Mouse (Mus musculus) fibroblast of lung, adult 2 months (primary cell): ENCODE results near the gene Cldn13.
"Not testable (repeated sequence)": the region's sequence is repeated elsewhere in the genome, so short reads cannot be mapped to it uniquely, and the experiment has no call there.

Experiments used
- DNase-seq: peaks from one replicate; pipeline ENCODE4 v3.0.0-alpha.2; 2011; ENCODE audit warnings: low read depth

The Cldn13 gene

GRCm38 (mm10) chr5:134915311-134915710 lies at the start of gene Cldn13:
TSS of gene Cldn13 (minus strand) at chr5:134915526.
- DNase-seq: no peak

DNA sequence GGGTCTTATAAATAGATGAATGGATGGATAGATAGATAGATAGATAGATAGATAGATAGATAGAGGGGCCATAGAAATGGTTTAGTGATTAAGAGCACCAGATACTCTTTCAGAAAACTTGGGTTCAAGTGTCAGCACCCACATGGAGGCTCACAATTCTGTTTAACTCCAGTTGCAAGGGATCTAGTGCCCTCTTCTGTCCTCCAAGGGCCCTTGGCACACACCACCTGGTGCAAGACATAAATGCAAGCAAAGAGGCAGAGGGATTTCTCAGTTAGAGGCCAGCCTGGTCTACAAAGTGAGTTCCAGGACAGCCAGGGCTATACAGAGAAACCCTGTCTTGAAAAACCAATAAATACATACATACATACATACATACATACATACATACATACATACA lies 49.3 kb upstream of the Cldn13 start:
- not testable (repeated sequence) for DNase-seq

DNA sequence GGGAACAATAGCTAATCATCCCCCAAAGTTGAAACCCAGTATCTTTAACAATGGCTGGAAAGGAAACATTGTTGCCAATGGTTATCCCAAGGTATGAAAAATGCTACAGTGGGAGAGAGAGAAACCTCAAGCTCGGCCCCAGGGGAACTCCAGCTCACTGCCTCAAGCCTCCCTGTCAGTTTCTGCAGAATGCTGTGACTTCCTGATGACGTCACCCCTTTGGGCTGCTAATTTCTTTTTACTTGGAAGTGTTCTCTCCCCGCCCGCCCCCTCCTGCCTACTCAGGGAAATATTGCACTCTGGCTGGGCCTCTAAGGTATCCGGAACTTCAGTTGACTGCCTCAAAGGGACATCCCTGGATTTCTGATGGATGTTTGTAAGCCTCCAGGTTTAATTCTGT lies 48.2 kb upstream of the Cldn13 start:
- DNase-seq: peak; percentile 23

GRCm38 (mm10) chr5:134961519-134961918 lies 46.2 kb upstream of the Cldn13 start:
- DNase-seq: no peak

DNA sequence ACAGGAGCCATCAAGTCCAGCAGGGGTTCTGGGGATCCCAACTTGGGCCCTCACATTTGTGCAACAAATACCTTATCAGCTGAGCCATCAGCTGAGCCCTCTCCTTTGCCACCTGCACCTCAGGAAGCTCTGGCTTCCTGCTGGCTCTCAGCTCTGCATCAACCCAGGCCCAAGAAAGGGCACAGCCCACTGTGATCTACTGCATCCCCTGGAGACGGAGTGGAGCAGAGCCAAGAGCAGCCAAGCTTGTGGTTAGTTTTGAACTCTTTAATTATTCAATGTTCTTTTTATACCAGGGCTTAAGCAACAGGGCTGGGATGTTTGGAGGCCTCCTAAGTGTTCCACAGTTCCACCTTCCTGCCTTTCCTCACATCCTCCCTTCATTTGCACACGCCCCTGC lies 45.1 kb upstream of the Cldn13 start:
- peak; percentile 27 for DNase-seq

- DNase-seq: peak; percentile 55
Measured at GRCm38 (mm10) chr5:134959114-134959513, 43.8 kb upstream of the Cldn13 start.

DNA sequence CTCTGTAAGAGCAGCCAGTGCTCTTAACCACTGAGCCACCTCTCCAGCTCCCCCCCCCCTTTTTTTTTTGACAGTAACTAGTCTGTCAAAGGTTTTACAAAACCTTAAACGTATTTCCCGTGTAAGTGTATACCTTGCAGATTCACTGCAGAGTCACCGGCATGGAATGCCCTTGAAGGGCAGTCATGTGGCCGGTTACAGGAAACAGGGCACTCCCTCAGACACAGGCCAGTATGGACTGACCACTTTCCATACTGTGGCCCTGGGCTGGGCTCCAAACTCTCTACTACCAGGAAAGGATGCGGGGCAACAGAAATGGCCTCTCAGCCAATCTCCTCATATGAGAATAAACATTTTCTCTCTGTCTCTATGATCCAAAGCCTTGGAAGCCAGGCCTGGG lies 40.2 kb upstream of the Cldn13 start:
- no peak for DNase-seq

- DNase-seq: no peak
Measured at GRCm38 (mm10) chr5:134951053-134951884, 35.9 kb upstream of the Cldn13 start.

DNA sequence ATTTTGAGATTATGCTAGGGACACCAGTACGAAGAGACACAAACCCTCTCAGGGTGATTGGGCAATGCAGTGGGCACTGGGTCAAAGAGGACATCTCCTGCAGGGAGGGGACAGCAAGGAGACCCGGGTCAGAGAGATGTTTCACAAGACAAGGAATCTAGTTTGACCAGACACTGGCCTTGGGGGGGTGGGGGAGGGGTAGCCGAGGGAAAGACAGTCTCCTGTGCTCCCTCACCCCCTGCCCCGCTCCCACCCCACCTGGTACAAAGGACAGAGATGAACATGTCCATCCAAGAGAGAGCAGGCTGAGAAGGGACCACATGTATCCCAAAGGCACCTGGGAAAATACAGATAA lies 32.7 kb upstream of the Cldn13 start:
- no peak for DNase-seq

- no peak for DNase-seq
Measured at GRCm38 (mm10) chr5:134947420-134948084, 32.2 kb upstream of the Cldn13 start.

DNA sequence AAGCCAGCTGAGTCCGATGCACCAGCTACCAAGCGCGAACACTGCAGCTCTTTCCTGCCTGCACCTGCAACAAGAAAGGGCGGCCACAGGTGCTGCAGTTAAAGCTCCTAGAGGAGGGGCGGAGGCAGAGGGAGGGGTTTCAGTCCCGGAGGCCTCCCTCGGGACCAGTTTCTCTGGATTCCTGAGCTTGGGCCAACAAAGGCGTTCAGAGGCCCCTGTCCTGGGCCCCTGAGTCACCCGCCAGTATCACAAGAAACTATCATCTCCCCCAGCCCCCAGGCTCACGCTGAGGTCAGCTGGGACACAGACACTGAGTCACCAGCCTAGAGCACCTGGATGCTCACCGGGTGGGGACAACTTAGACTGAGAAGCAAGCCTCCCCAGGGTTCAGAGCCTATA lies 31.5 kb upstream of the Cldn13 start, which contains the start of gene Cldn4:
TSS of gene Cldn4 (minus strand) at position 78 of the 399 bp plus-strand sequence.
- no peak for DNase-seq

- no peak for DNase-seq
Measured at GRCm38 (mm10) chr5:134946063-134946856, 30.9 kb upstream of the Cldn13 start.

DNA sequence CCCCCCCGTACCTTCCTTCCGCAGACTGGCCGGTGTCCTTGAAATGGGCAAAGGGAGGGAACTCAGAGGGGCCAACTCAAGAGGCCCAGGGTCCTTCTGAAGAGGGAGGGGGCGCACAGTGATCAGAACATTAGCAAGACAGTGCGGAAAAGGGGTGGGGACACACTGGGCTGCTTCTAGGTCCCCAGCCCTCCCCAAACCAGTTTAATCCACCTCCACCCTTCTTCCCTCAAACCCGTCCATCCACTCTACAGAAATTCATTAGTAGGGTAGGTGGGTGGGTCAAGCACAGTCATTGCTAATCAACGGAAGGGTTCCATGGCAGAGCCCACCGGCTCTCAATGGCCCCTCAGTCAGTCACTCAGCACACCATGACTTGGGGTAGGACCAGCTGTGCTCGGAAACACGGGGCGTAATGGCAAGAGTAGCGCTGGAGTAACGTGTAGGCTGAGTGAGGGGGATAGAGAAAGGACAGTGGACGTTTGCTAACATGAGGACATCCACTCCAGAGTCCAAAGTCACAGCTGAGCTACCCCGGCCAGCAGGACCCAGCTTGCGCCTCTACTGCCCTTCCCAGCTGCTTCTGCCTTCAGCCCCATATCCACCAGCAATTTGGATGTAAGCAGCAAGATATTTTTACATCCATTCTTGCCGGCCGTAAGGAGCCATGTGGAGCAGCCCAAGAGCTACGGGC lies 30.1 kb upstream of the Cldn13 start:
- DNase-seq: no peak

DNA sequence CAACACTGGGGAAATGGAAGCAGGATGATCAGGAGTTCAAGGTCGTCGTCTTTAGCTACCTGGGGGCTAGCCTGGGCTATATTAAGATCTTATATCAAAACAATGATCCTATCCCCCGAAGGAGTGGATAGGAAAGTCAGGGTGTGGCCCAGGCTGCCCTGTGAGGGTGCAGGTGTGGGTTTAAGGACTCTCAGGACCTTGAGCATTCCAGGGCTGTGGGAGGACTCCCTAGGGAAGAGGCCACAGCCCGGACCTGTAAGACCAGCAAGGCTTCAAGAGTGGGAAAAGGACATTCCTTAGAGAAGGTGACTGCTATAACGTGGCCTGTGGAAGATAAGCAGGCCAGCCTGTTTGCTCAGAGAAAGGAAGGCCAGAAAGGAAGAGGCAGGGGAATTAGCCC lies 28.9 kb upstream of the Cldn13 start:
- no peak for DNase-seq

GRCm38 (mm10) chr5:134942740-134943139 lies 27.4 kb upstream of the Cldn13 start:
- DNase-seq: peak; percentile 27

DNA sequence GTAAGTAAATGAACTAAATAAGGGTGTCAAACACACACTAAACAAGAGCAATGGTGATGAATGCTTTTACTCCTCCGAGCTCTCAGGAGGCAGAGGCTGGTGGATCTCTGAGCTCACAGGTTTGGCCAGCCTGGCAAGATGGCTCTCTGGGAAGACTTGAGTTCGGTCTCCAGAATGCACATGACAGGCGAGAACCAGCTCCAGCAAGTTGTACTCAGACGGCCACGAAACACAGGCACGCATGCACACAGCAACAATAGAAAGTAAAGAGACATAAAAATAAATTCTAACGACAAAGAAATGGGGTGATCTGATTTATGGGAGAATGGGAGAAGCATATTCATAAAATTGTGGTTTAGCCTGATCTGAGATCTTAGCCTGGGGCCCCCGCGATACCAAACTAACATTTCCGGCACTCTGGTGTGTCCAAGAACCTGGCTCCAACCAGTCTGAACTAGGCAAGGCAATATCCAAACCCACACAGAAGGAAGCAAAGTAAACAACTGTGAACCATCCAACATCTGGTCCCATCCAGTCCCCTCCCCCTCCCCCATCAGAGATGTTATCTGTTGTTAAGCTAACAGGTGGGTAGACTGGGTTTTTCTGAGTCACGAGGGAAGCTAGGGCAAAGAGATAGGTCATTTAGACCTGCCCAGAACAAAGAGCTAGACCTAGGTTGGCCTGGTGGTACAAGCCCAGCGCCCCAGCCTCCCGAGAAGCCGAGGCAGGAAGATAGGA lies 26.3 kb upstream of the Cldn13 start:
- DNase-seq: no peak

DNA sequence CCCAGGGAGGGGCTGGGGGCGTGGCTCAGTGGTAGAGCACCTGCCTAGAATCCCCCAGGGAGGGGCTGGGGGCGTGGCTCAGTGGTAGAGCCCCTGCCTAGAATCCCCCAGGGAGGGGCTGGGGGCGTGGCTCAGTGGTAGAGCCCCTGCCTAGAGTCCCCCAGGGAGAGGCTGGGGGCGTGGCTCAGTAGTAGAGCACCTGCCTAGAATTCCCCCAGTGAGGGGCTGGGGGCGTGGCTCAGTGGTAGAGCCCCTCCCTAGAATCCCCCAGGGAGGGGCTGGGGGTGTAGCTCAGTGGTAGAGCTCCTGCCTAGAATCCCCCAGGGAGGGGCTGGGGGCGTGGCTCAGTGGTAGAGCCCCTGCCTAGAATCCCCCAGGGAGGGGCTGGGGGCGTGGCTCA lies 24.2 kb upstream of the Cldn13 start:
- DNase-seq: not testable (repeated sequence)

DNA sequence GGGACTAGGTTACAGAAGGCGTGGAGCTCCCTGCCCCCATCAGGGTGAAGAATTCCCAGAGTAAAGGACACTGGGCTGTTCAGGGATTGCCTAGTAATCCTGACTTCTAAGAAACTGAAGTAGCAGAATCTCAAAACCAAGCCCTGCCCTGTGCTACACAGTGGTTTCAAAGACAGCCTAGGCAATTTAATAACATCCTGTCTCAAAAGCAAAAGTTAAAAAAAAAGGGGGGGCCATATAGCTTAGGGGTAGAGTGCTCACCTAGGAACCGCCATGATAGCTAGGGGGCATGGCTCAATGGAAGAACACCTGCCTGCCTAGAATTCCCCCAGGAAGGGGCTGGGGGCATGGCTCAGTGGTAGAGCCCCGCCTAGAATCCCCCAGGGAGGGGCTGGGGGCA lies 23.7 kb upstream of the Cldn13 start:
- no peak for DNase-seq

DNA sequence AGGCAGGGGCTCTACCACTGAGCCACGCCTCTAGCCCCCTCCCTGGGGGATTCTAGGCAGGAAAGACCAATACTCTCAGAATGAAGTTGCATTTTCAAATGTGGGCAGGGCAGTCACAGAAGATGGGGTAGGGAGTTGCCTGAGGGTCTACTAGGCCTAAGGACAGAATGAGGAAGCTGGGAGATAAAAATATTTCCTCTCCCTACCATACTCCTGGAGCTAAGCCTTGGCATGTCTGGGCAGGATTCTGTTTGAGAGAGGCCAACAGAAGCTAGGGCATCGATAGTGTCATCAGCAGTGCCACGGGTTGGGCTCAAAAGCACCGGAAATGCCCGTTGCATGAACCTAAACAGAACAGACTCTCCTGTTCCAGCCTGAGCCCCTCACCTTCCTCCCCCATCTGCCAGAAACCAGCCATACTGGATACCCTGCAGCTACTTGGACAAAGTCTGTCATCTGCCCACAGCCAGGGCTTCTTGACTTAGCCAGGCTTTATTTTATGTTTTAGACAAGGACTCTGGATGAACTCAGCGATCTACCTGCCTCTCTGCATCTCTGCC lies 21.4 kb upstream of the Cldn13 start:
- no peak for DNase-seq

DNA sequence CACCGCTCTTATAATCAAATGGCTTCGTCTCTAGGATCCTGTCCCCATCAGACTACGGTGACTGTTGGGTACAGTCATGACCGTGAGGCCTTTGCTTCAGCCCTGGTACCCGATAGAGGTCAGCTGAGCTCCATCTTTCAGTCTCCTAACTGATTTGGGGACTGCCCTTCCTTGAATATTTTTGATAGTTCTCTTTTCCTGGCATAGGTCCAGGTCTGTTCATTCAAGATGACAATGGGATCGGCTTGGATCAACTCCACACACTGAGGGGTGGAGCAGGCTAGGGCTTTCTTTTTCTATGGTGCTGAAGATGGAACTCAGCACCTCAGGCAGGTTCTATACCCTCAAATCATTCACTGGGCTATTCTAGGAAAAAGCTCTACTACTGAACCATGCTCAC lies 20.7 kb upstream of the Cldn13 start:
- no peak for DNase-seq

- DNase-seq: no peak
Measured at GRCm38 (mm10) chr5:134934666-134935065, 19.3 kb upstream of the Cldn13 start.
